Mouse (Mus musculus) myocyte (in vitro differentiated cells): Measurements from ENCODE around the gene Tubb5.
A peak's percentile ranks its signal among the peaks of the same experiment; 100 is the strongest.

Experiments
- CEBPB ChIP-seq: IDR thresholded peaks from 2 replicates; pipeline ENCODE4 v1.6.1; 2011; ENCODE audit warnings: mild to moderate bottlenecking, moderate library complexity; ENCODE audit not compliant: poor library complexity, insufficient read depth, severe bottlenecking
- E2F4 ChIP-seq: IDR thresholded peaks from one replicate; pipeline ENCODE4 v1.6.1; 2011; ENCODE audit warnings: mild to moderate bottlenecking, control low read depth, moderate library complexity; ENCODE audit not compliant: insufficient read depth
- MAX ChIP-seq: IDR thresholded peaks from one replicate; pipeline ENCODE4 v1.6.1; 2011; ENCODE audit warnings: low read depth, mild to moderate bottlenecking, control low read depth
- MYOD1 ChIP-seq, 3 experiments: IDR thresholded peaks; one replicate each; pipeline ENCODE4 v1.6.1; 2011; ENCODE audit warnings: control low read depth in 2 of 3, low read depth in 2 of 3, mild to moderate bottlenecking in 2 of 3, moderate library complexity in 1 of 3; ENCODE audit not compliant: insufficient read length in 2 of 3, control insufficient read depth in 1 of 3
- POLR2A ChIP-seq: IDR thresholded peaks from one replicate; pipeline ENCODE4 v1.6.1; 2011; ENCODE audit warnings: low read depth, mild to moderate bottlenecking, control low read depth, moderate library complexity; ENCODE audit not compliant: insufficient read length
- REST ChIP-seq: IDR thresholded peaks from one replicate; pipeline ENCODE4 v1.6.1; 2011; ENCODE audit warnings: mild to moderate bottlenecking, control low read depth, moderate library complexity; ENCODE audit not compliant: insufficient read depth, insufficient read length
- SRF ChIP-seq: IDR thresholded peaks from one replicate; pipeline ENCODE4 v1.6.1; 2011; ENCODE audit warnings: low read depth; ENCODE audit not compliant: control insufficient read depth, insufficient read length

- TF ChIP-seq POLR2A, result peak; percentile 87
- TF ChIP-seq CEBPB, result no peak
- no peak for TF ChIP-seq MAX
- TF ChIP-seq SRF, result no peak
- no peak for TF ChIP-seq REST
- peak in 2 of 3 experiments; percentile 49 to 75 for TF ChIP-seq MYOD1 (IDR thresholded peaks at IDR 0.05; ENCODE audit: control insufficient read depth in 1 of 3, insufficient read length in 2 of 3, low read depth in 2 of 3)
- TF ChIP-seq E2F4, result peak; percentile 75
Measured at GRCm38 (mm10) chr17:35861198-35861857, 23.2 kb upstream of the Tubb5 start, which contains the start of gene Nrm.
